Mouse (Mus musculus): ENCODE data around the gene Kctd11. TPM values are rescaled to one million over a fixed set of nuclear protein-coding genes. Genes with fewer than 3 reads are reported as not detected.

Kctd11 gene
- polyA plus RNA-seq, 1 experiment from 2014 or later = 3.3 TPM

- peak within 1 kb of the TSS; percentile 85 for H3K27ac ChIP-seq
- peak; percentile 91 for ATAC-seq (replicated peaks; ENCODE audit: insufficient number of reproducible peaks, insufficient read depth, low FRiP score, low read depth)
- no peaks in the 10 kb centered on the region for H3K36me3 ChIP-seq
- no peaks in the 10 kb centered on the region for H3K9me3 ChIP-seq (replicated peaks)
- peaks cover 35% of the 10 kb centered on the region for H3K27me3 ChIP-seq
- WGBS = under 1% methylated on average over 34 of the region's 34 CpGs
- H3K4me2 ChIP-seq = peak within 1 kb of the TSS; percentile 95
- peak within 1 kb of the TSS; percentile 72 for H3K4me3 ChIP-seq
- H3K4me1 ChIP-seq (replicated peaks) = peaks cover 48% of the 10 kb centered on the region
- H3K9ac ChIP-seq = peak within 1 kb of the TSS; percentile 73
Measured at GRCm38 (mm10) chr11:69837952-69838713, 43.1 kb downstream of the Kctd11 start, which contains the start of gene Tmem256. Gene Tmem256 (plus strand): TSS chr11:69838514.

GRCm38 (mm10) chr11:69837604-69837951, 43.6 kb downstream of the Kctd11 start, which contains the start of gene Nlgn2:
Gene Nlgn2 (minus strand): TSS chr11:69837784.
- Histone ChIP-seq H3K36me3 (no peaks in the 10 kb centered on the region), H3K4me1 (replicated peaks) (peaks cover 48% of the 10 kb centered on the region), H3K9me3 (replicated peaks) (no peaks in the 10 kb centered on the region), H3K27ac (peak within 1 kb of the TSS; percentile 85), H3K27me3 (peaks cover 41% of the 10 kb centered on the region), H3K4me3 (peak within 1 kb of the TSS; percentile 72), H3K9ac (peak within 1 kb of the TSS; percentile 73), H3K4me2 (peak within 1 kb of the TSS; percentile 95)
- WGBS = under 1% methylated on average over 30 of the region's 32 CpGs
- ATAC-seq (replicated peaks; ENCODE audit: insufficient number of reproducible peaks, insufficient read depth, low FRiP score, low read depth) = peak; percentile 64; the same call in 1 of the 2 replicates

GRCm38 (mm10) chr11:69836703-69837576, 44.3 kb downstream of the Kctd11 start:
- 2% methylated on average over 45 of the region's 52 CpGs for WGBS
- H3K4me3 ChIP-seq = peak overlapping the region; percentile 72
- peak overlapping the region; percentile 70 for H3K9ac ChIP-seq
- no peaks in the 10 kb centered on the region for H3K36me3 ChIP-seq
- ATAC-seq (replicated peaks; ENCODE audit: insufficient number of reproducible peaks, insufficient read depth, low FRiP score, low read depth) = no peak
- peaks cover 42% of the 10 kb centered on the region for H3K27me3 ChIP-seq
- H3K4me1 ChIP-seq (replicated peaks) = peaks cover 48% of the 10 kb centered on the region
- H3K4me2 ChIP-seq = peak overlapping the region; percentile 95
- no peaks in the 10 kb centered on the region for H3K9me3 ChIP-seq (replicated peaks)
- peak overlapping the region; percentile 60 for H3K27ac ChIP-seq

GRCm38 (mm10) chr11:69835966-69836335, 45.3 kb downstream of the Kctd11 start:
- Histone ChIP-seq H3K27ac (no peak overlapping the region), H3K27me3 (peaks cover 42% of the 10 kb centered on the region), H3K4me1 (replicated peaks) (peaks cover 48% of the 10 kb centered on the region), H3K36me3 (no peaks in the 10 kb centered on the region), H3K4me2 (peak overlapping the region; percentile 95), H3K9ac (no peak overlapping the region), H3K9me3 (replicated peaks) (no peaks in the 10 kb centered on the region), H3K4me3 (peak overlapping the region; percentile 72)
- 19% methylated on average over 4 of the region's 4 CpGs for WGBS
- no peak for ATAC-seq (replicated peaks; ENCODE audit: insufficient number of reproducible peaks, insufficient read depth, low FRiP score, low read depth)

- H3K4me3 ChIP-seq = peak overlapping the region; percentile 72
- peaks cover 42% of the 10 kb centered on the region for H3K27me3 ChIP-seq
- H3K9me3 ChIP-seq (replicated peaks) = no peaks in the 10 kb centered on the region
- no peak overlapping the region for H3K27ac ChIP-seq
- H3K9ac ChIP-seq = no peak overlapping the region
- 18% methylated on average over 9 of the region's 9 CpGs for WGBS
- H3K36me3 ChIP-seq = no peaks in the 10 kb centered on the region
- H3K4me1 ChIP-seq (replicated peaks) = peaks cover 48% of the 10 kb centered on the region
- H3K4me2 ChIP-seq = peak overlapping the region; percentile 95
- ATAC-seq (replicated peaks; ENCODE audit: insufficient number of reproducible peaks, insufficient read depth, low FRiP score, low read depth) = no peak
Measured at GRCm38 (mm10) chr11:69835326-69835965, 45.8 kb downstream of the Kctd11 start.

GRCm38 (mm10) chr11:69834001-69834549, 47.1 kb downstream of the Kctd11 start:
- peaks cover 44% of the 10 kb centered on the region for H3K4me1 ChIP-seq (replicated peaks)
- peak overlapping the region; percentile 92 for H3K4me2 ChIP-seq
- H3K9ac ChIP-seq = peak overlapping the region; percentile 65
- H3K4me3 ChIP-seq = peak overlapping the region; percentile 49
- no peak overlapping the region for H3K27ac ChIP-seq
- no peaks in the 10 kb centered on the region for H3K36me3 ChIP-seq
- H3K9me3 ChIP-seq (replicated peaks) = no peaks in the 10 kb centered on the region
- 8% methylated on average over 39 of the region's 48 CpGs for WGBS
- ATAC-seq (replicated peaks; ENCODE audit: insufficient number of reproducible peaks, insufficient read depth, low FRiP score, low read depth) = no peak
- peaks cover 42% of the 10 kb centered on the region for H3K27me3 ChIP-seq

- WGBS = 38% methylated on average over 8 of the region's 8 CpGs
Measured at GRCm38 (mm10) chr11:69833554-69833953, 47.7 kb downstream of the Kctd11 start.

GRCm38 (mm10) chr11:69828832-69829231, 52.4 kb downstream of the Kctd11 start:
- Histone ChIP-seq H3K4me1 (replicated peaks) (peaks cover 5% of the 10 kb centered on the region), H3K9ac (no peak overlapping the region), H3K27ac (no peak overlapping the region), H3K4me2 (no peak overlapping the region), H3K36me3 (peaks cover 5% of the 10 kb centered on the region; the same call in 1 of the 2 replicates), H3K4me3 (no peak overlapping the region), H3K27me3 (peaks cover 12% of the 10 kb centered on the region), H3K9me3 (replicated peaks) (no peaks in the 10 kb centered on the region)
- ATAC-seq (replicated peaks; ENCODE audit: insufficient number of reproducible peaks, insufficient read depth, low FRiP score, low read depth) = no peak
- WGBS = 79% methylated on average over 5 of the region's 5 CpGs

More at GRCm38 (mm10) chr11:69833554-69833953, 47.7 kb downstream of the Kctd11 start:
- Histone ChIP-seq H3K9me3 (replicated peaks) (no peaks in the 10 kb centered on the region), H3K36me3 (no peaks in the 10 kb centered on the region), H3K4me1 (replicated peaks) (peaks cover 41% of the 10 kb centered on the region), H3K27ac (no peak overlapping the region), H3K27me3 (peaks cover 42% of the 10 kb centered on the region), H3K9ac (peak overlapping the region; percentile 65), H3K4me2 (peak overlapping the region; percentile 92), H3K4me3 (peak overlapping the region; percentile 49)
- no peak for ATAC-seq (replicated peaks; ENCODE audit: insufficient number of reproducible peaks, insufficient read depth, low FRiP score, low read depth)

Small RNAs within 50 kb of the gene (microRNA-seq; reads per million reads assigned to microRNA genes)
- gene Mir6924 = not detected

Other genes with a start within 250 kb of the Kctd11 start
- 22.9 and 28.5 TPM in 2 replicates for gene Fxr2, start 248.4 kb downstream of the Kctd11 start, polyA plus RNA-seq (2015; fragmentation: Nextera tagmentation; extraction: Ambion mirVana)
- gene Sox15, start 226.1 kb downstream of the Kctd11 start, polyA plus RNA-seq (2015; fragmentation: Nextera tagmentation; extraction: Ambion mirVana) = 0.22 TPM in 1 of 2 replicates, not detected in the other
- gene Mpdu1, start 218.8 kb downstream of the Kctd11 start, polyA plus RNA-seq (2015; fragmentation: Nextera tagmentation; extraction: Ambion mirVana) = 38.8 and 48.1 TPM in 2 replicates
- 8.7 and 18.6 TPM in 2 replicates for gene Cd68, start 215.3 kb downstream of the Kctd11 start, polyA plus RNA-seq (2015; fragmentation: Nextera tagmentation; extraction: Ambion mirVana)
- 310 and 340 TPM in 2 replicates for gene Eif4a1, start 209.0 kb downstream of the Kctd11 start, polyA plus RNA-seq (2015; fragmentation: Nextera tagmentation; extraction: Ambion mirVana)
- 47.1 and 54.8 TPM in 2 replicates for gene Senp3, start 199.3 kb downstream of the Kctd11 start, polyA plus RNA-seq (2015; fragmentation: Nextera tagmentation; extraction: Ambion mirVana)
- 0.54 and 0.99 TPM in 2 replicates for gene Tnfsf13, start 195.6 kb downstream of the Kctd11 start, polyA plus RNA-seq (2015; fragmentation: Nextera tagmentation; extraction: Ambion mirVana)
- 7.3 and 8.9 TPM in 2 replicates for gene Tnfsf12, start 185.6 kb downstream of the Kctd11 start, polyA plus RNA-seq (2015; fragmentation: Nextera tagmentation; extraction: Ambion mirVana)
- 2.9 and 4.2 TPM in 2 replicates for gene Tnfsfm13, start 185.3 kb downstream of the Kctd11 start, polyA plus RNA-seq (2015; fragmentation: Nextera tagmentation; extraction: Ambion mirVana)
- gene Polr2a, start 122.8 kb downstream of the Kctd11 start, polyA plus RNA-seq (2015; fragmentation: Nextera tagmentation; extraction: Ambion mirVana) = 10.9 and 18.3 TPM in 2 replicates
- gene Slc35g3, start 119.4 kb downstream of the Kctd11 start, polyA plus RNA-seq (2015; fragmentation: Nextera tagmentation; extraction: Ambion mirVana) = 0.16 and 0.48 TPM in 2 replicates
- 3.1 and 3.8 TPM in 2 replicates for gene Zbtb4, start 115.5 kb downstream of the Kctd11 start, polyA plus RNA-seq (2015; fragmentation: Nextera tagmentation; extraction: Ambion mirVana)
- gene Chrnb1, start 85.5 kb downstream of the Kctd11 start, polyA plus RNA-seq (2015; fragmentation: Nextera tagmentation; extraction: Ambion mirVana) = 5.4 and 7.5 TPM in 2 replicates
- gene Fgf11, start 79.5 kb downstream of the Kctd11 start, polyA plus RNA-seq (2015; fragmentation: Nextera tagmentation; extraction: Ambion mirVana) = 1.8 and 2.9 TPM in 2 replicates
- gene Tmem102, start 75.8 kb downstream of the Kctd11 start, polyA plus RNA-seq (2015; fragmentation: Nextera tagmentation; extraction: Ambion mirVana) = 1.1 and 2.6 TPM in 2 replicates
- not detected in 2 replicates for gene Gm39566, start 66.1 kb downstream of the Kctd11 start, polyA plus RNA-seq (2015; fragmentation: Nextera tagmentation; extraction: Ambion mirVana)
- not detected in 2 replicates for gene Spem2, start 62.9 kb downstream of the Kctd11 start, polyA plus RNA-seq (2015; fragmentation: Nextera tagmentation; extraction: Ambion mirVana)
- gene Spem1, start 59.2 kb downstream of the Kctd11 start, polyA plus RNA-seq (2015; fragmentation: Nextera tagmentation; extraction: Ambion mirVana) = not detected in 2 replicates
- gene Nlgn2, start 43.6 kb downstream of the Kctd11 start, polyA plus RNA-seq (2015; fragmentation: Nextera tagmentation; extraction: Ambion mirVana) = 1.6 and 2.2 TPM in 2 replicates
- gene Tmem256, start 42.9 kb downstream of the Kctd11 start, polyA plus RNA-seq (2015; fragmentation: Nextera tagmentation; extraction: Ambion mirVana) = 291 and 359 TPM in 2 replicates
- gene Plscr3, start 35.0 kb downstream of the Kctd11 start, polyA plus RNA-seq (2015; fragmentation: Nextera tagmentation; extraction: Ambion mirVana) = 68.5 and 81.4 TPM in 2 replicates
- gene Tnk1, start 22.7 kb downstream of the Kctd11 start, polyA plus RNA-seq (2015; fragmentation: Nextera tagmentation; extraction: Ambion mirVana) = 0.31 and 0.80 TPM in 2 replicates
- not detected in 2 replicates for gene Tmem95, start 3.4 kb downstream of the Kctd11 start, polyA plus RNA-seq (2015; fragmentation: Nextera tagmentation; extraction: Ambion mirVana)
- 4.5 and 14.8 TPM in 2 replicates for gene Acap1, start 14.1 kb upstream of the Kctd11 start, polyA plus RNA-seq (2015; fragmentation: Nextera tagmentation; extraction: Ambion mirVana)
- gene 2810408A11Rik, start 19.6 kb upstream of the Kctd11 start, polyA plus RNA-seq (2015; fragmentation: Nextera tagmentation; extraction: Ambion mirVana) = 3.7 and 5.8 TPM in 2 replicates
- gene Neurl4, start 19.7 kb upstream of the Kctd11 start, polyA plus RNA-seq (2015; fragmentation: Nextera tagmentation; extraction: Ambion mirVana) = 5.2 and 7.0 TPM in 2 replicates
- gene Gps2, start 32.5 kb upstream of the Kctd11 start, polyA plus RNA-seq (2015; fragmentation: Nextera tagmentation; extraction: Ambion mirVana) = 44.8 and 54.9 TPM in 2 replicates
- 975 and 1,130 TPM in 2 replicates for gene Eif5a, start 40.6 kb upstream of the Kctd11 start, polyA plus RNA-seq (2015; fragmentation: Nextera tagmentation; extraction: Ambion mirVana)
- 5.5 and 5.7 TPM in 2 replicates for gene Ybx2, start 54.4 kb upstream of the Kctd11 start, polyA plus RNA-seq (2015; fragmentation: Nextera tagmentation; extraction: Ambion mirVana)
- 42.0 and 42.6 TPM in 2 replicates for gene Slc2a4, start 66.8 kb upstream of the Kctd11 start, polyA plus RNA-seq (2015; fragmentation: Nextera tagmentation; extraction: Ambion mirVana)
- 3.8 and 13.9 TPM in 2 replicates for gene Cldn7, start 83.4 kb upstream of the Kctd11 start, polyA plus RNA-seq (2015; fragmentation: Nextera tagmentation; extraction: Ambion mirVana)
- 19.9 and 21.6 TPM in 2 replicates for gene Ctdnep1, start 99.8 kb upstream of the Kctd11 start, polyA plus RNA-seq (2015; fragmentation: Nextera tagmentation; extraction: Ambion mirVana)
- gene Elp5, start 101.1 kb upstream of the Kctd11 start, polyA plus RNA-seq (2015; fragmentation: Nextera tagmentation; extraction: Ambion mirVana) = 97.8 and 99.6 TPM in 2 replicates
- gene Gabarap, start 109.7 kb upstream of the Kctd11 start, polyA plus RNA-seq (2015; fragmentation: Nextera tagmentation; extraction: Ambion mirVana) = 402 and 455 TPM in 2 replicates
- 38.4 and 42.4 TPM in 2 replicates for gene Phf23, start 114.4 kb upstream of the Kctd11 start, polyA plus RNA-seq (2015; fragmentation: Nextera tagmentation; extraction: Ambion mirVana)
- 17.4 and 24.8 TPM in 2 replicates for gene Dvl2, start 119.2 kb upstream of the Kctd11 start, polyA plus RNA-seq (2015; fragmentation: Nextera tagmentation; extraction: Ambion mirVana)
- 200 and 235 TPM in 2 replicates for gene Acadvl, start 134.0 kb upstream of the Kctd11 start, polyA plus RNA-seq (2015; fragmentation: Nextera tagmentation; extraction: Ambion mirVana)
- 4.8 and 5.1 TPM in 2 replicates for gene Dlg4, start 135.5 kb upstream of the Kctd11 start, polyA plus RNA-seq (2015; fragmentation: Nextera tagmentation; extraction: Ambion mirVana)
- 0.29 TPM in 1 of 2 replicates, not detected in the other for gene Asgr1, start 172.7 kb upstream of the Kctd11 start, polyA plus RNA-seq (2015; fragmentation: Nextera tagmentation; extraction: Ambion mirVana)
- 0.22 TPM in 1 of 2 replicates, not detected in the other for gene Asgr2, start 211.2 kb upstream of the Kctd11 start, polyA plus RNA-seq (2015; fragmentation: Nextera tagmentation; extraction: Ambion mirVana)
- gene Mgl2, start 248.9 kb upstream of the Kctd11 start, polyA plus RNA-seq (2015; fragmentation: Nextera tagmentation; extraction: Ambion mirVana) = 0.40 and 0.82 TPM in 2 replicates

Measured in heart, embryonic 15.5 days (tissue).